Mouse (Mus musculus): ENCODE measurements around the gene Gphn.
"Not testable (repeated sequence)": the region's sequence is repeated elsewhere in the genome, so short reads cannot be mapped to it uniquely, and the experiment has no call there.

The Gphn gene

GRCm38 (mm10) chr12:78356472-78356871 is 130.3 kb downstream of the Gphn start:
- DNase-seq (ENCODE audit: low read depth, low spot score) = no peak

GRCm38 (mm10) chr12:78389267-78389666 is 163.1 kb downstream of the Gphn start:
- DNase-seq (ENCODE audit: low read depth, low spot score) = no peak

GRCm38 (mm10) chr12:78395297-78395696 is 169.1 kb downstream of the Gphn start:
- DNase-seq (ENCODE audit: low read depth, low spot score) = no peak

- not testable (repeated sequence) for DNase-seq (ENCODE audit: low read depth, low spot score)
Observed at GRCm38 (mm10) chr12:78407518-78407917, 181.3 kb downstream of the Gphn start.

GRCm38 (mm10) chr12:78522176-78522575 is 296.0 kb downstream of the Gphn start:
- no peak for DNase-seq (ENCODE audit: low read depth, low spot score)

- no peak for DNase-seq (ENCODE audit: low read depth, low spot score)
Observed at GRCm38 (mm10) chr12:78522804-78523394, 296.7 kb downstream of the Gphn start.

- DNase-seq (ENCODE audit: low read depth, low spot score) = not testable (repeated sequence)
Observed at GRCm38 (mm10) chr12:78537590-78537989, 311.4 kb downstream of the Gphn start.

- no peak for DNase-seq (ENCODE audit: low read depth, low spot score)
Observed at GRCm38 (mm10) chr12:78550913-78551312, 324.7 kb downstream of the Gphn start.

- no peak for DNase-seq (ENCODE audit: low read depth, low spot score)
Observed at GRCm38 (mm10) chr12:78631816-78632215, 405.6 kb downstream of the Gphn start.

- no peak for DNase-seq (ENCODE audit: low read depth, low spot score)
Observed at GRCm38 (mm10) chr12:78639466-78639865, 413.3 kb downstream of the Gphn start.

GRCm38 (mm10) chr12:78640086-78640485 is 413.9 kb downstream of the Gphn start:
- DNase-seq (ENCODE audit: low read depth, low spot score) = no peak

- no peak for DNase-seq (ENCODE audit: low read depth, low spot score)
Observed at GRCm38 (mm10) chr12:78641220-78641619, 415.0 kb downstream of the Gphn start.

- DNase-seq (ENCODE audit: low read depth, low spot score) = no peak
Observed at GRCm38 (mm10) chr12:78643691-78644090, 417.5 kb downstream of the Gphn start.

GRCm38 (mm10) chr12:78645282-78645681 is 419.1 kb downstream of the Gphn start:
- DNase-seq (ENCODE audit: low read depth, low spot score) = no peak

GRCm38 (mm10) chr12:78659718-78660304 is 433.6 kb downstream of the Gphn start:
- DNase-seq (ENCODE audit: low read depth, low spot score) = no peak

GRCm38 (mm10) chr12:78678101-78678806 is 452.1 kb downstream of the Gphn start:
- DNase-seq (ENCODE audit: low read depth, low spot score) = no peak

GRCm38 (mm10) chr12:78678807-78679189 is 452.6 kb downstream of the Gphn start:
- DNase-seq (ENCODE audit: low read depth, low spot score) = no peak

- no peak for DNase-seq (ENCODE audit: low read depth, low spot score)
Observed at GRCm38 (mm10) chr12:78681048-78681447, 454.9 kb downstream of the Gphn start.

- DNase-seq (ENCODE audit: low read depth, low spot score) = no peak
Observed at GRCm38 (mm10) chr12:78682279-78682678, 456.1 kb downstream of the Gphn start.

- no peak for DNase-seq (ENCODE audit: low read depth, low spot score)
Observed at GRCm38 (mm10) chr12:78685669-78686215, 459.6 kb downstream of the Gphn start.

- DNase-seq (ENCODE audit: low read depth, low spot score) = no peak
Observed at GRCm38 (mm10) chr12:78688876-78689275, 462.7 kb downstream of the Gphn start.

GRCm38 (mm10) chr12:78691325-78691724 is 465.1 kb downstream of the Gphn start, which contains the start of gene Fam71d:
Gene Fam71d (plus strand): TSS chr12:78691535.
- DNase-seq (ENCODE audit: low read depth, low spot score) = no peak

- no peak for DNase-seq (ENCODE audit: low read depth, low spot score)
Observed at GRCm38 (mm10) chr12:78693281-78693680, 467.1 kb downstream of the Gphn start.
